Mouse (Mus musculus) ovary, postnatal 36 days (tissue): ENCODE results near the gene Gli3.
A peak's percentile ranks its signal among the peaks of the same experiment; 100 is the strongest.

Experiments used
- DNase-seq: peaks from one replicate; pipeline ENCODE4 v3.0.0; 2022; ENCODE audit warnings: low spot score, mixed read lengths

The Gli3 gene

DNA sequence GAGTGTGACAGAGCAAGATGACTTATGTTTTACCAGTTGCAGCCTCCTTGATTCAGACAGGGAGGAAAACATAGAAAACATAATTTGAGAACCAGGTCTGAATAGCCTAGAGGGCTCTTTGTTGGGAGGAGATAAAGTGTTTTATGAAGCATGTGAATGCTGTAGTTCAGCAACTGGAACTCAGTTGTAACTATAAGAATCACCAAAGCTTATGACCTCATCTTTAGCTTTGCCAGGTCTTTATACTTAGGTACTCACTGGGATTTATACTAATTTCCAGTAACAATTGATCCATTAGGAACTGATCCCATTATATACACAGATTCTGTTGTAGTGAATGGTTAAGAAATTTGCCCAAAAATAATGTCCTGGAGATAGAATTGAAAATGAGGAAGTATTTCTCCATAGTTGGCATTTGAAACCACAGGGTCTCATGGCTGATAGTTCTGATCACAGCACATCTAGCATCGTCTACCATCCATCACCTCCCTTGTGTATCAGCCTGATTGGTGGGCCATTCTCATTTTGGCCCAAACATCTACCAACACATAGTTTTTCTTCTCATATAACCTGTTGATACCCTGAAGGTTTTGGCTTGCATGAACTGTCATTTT, 259.8 kb downstream of the Gli3 start:
- DNase-seq, result no peak

DNA sequence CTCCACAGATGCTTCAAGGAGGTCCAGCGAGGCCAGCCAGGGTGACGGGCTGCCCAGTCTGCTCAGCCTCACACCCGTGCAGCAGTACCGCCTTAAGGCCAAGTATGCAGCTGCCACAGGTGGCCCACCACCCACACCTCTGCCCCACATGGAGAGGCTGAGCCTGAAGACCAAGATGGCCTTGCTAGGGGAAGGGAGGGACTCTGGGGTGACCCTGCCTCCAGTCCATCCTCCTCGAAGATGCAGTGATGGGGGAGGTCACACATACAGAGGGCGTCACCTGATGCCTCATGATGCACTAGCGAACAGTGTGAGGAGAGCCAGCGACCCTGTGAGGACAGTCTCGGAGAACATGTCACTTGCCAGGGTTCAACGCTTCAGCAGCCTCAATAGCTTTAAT, 261.7 kb downstream of the Gli3 start:
- no peak for DNase-seq

DNA sequence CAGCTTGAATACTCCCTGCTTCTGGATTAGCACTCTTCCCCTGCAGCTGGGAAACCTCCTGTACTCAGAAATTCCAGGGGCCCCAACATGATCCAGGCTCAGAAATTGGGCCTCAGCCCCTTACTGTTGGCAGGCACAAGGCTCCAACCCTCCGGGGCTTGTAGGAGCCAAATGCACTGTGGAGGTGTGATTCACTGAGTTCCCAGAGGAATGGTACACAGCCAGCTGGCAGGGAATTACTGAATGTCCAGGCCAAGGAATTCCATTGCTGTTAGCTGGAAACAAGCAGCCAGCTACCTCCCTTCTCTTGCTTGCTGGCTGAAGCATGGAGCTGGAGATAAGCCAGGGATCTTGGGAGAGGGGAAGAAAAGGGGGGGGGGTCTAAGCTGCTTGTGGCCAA, 278.7 kb downstream of the Gli3 start:
- DNase-seq, result peak; percentile 50

DNA sequence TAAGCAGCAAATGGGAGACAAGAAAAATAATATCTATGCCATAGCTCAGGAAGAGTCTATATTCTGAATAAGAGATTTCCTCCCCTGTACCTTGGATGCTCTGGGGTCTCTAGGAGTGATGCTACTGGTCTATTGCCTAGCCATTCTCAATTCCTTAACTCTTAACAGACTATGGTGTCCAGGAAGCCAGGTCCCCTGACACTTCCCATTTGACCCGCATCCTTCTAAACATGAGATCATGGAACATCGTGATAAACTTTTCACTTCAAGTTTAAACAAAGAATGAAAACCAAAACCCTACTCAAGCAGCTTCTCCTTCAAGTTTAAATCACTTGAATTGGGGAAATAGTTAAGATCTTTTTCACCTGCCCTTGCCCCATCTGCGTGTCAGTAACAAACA, 279.3 kb downstream of the Gli3 start:
- DNase-seq, result no peak

DNA sequence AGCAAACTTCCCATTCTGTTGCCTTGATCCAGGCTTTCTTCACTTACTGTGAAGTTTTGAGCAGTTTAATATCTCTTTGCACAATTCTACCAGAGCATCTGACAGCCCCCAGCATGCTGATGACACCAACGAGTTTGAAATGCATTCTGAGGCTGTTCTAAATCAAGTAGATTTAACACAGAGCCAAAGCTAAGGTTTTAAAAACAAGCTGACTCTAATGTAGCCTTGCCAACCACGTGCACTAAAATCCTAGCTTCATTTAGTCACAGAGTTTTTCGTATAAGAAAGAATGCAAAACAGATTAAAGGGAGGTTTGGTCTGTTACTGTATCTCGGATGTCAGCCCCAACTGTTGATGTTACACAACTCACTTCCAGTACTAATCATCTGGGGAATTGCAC, 279.7 kb downstream of the Gli3 start:
- DNase-seq, result no peak

DNA sequence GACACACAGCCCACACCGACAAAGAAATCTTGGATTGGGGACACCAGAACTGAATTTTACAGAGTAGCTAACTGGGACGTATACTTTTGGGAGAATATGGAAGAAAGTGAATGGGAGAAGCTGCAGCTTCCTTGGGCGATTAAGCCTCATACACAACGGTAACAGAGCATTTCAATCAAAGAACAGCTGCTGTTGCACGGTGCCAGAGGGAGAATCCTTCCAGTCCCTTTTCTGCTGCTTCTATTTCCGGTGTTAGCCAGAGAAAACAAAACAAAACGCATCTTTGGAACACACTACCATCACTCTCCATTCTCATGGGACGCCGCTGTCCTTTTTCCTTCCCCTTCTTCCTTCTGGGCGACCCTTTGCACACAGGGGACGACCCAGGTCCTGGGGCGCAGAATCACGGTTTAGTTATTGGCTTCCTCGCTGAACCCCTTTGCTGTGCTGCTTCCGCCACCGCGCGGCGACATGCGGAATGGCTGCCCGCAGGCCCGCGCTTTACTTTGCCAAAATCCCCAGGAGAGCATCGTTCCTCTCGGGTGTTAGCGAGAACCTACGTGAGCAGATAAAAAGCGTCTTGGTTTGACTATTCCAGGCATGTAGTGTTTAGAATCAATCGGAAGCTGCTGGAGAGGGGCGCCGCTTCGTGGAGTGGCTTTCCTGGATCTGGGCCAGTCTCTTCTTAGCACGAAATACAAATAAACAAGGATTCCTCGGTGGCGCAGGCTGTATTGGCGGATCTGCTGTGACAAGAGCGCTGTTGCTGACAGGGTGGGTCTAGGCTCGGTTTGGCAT, 296.0 kb downstream of the Gli3 start:
- DNase-seq, result peak; percentile 79

DNA sequence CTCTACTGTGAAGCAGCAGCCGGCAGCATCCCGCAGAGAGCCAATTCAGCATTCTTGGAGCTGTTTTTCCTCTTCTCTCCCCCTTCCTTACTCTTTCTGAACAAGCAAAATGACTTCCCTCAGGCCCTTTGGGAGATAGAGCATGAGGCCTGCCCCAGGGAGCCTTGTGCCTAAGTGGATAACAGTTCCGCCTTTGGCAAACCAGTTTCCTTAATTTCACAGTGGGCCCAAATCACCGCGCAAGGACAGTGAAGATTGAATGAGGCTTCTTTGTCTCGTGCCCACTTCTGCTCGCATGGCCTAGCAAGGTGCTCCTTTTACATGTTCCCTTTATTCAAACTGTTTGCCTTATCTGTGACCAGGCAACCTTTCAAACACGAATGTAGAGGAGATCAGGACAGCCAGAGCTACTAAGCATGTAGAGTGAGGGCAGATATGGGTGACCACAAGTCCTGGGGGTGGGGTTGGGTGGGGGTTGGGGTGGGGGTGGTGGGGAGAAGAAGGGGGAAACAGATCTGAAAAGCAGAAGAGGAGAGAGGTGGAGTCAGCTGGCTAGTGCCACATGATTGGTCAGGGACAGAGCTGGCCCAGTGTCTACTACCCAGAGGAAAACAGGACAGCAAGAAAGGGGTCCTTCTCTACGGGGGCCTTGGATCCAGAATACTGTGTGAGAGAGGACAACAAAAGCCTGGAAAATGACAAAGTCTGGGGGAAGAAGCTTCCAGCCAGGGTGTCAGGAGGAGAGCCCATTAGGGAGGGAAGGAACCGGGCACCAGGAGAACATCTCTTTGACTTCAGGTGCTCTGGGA, 296.8 kb downstream of the Gli3 start:
- no peak for DNase-seq

DNA sequence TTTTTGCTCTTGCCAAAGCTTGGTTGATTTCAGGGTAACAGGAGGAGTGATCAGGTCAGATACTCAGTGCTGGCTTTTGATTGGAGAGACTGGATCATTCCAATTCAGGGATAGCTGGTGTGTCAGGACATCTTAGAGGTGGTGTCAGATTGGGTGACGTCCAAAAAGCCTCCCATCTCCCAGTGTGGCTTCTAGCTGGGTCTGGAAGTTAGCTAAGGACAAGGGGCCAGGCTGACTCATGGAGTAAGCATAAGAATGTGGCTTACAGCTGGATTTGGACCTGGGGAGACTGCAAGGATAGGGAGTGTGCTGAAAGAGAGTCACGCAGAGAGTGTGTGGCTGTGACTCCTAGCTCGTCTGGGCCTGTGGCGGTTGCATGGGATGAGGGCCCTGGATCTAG, 299.3 kb downstream of the Gli3 start:
- DNase-seq, result no peak

DNA sequence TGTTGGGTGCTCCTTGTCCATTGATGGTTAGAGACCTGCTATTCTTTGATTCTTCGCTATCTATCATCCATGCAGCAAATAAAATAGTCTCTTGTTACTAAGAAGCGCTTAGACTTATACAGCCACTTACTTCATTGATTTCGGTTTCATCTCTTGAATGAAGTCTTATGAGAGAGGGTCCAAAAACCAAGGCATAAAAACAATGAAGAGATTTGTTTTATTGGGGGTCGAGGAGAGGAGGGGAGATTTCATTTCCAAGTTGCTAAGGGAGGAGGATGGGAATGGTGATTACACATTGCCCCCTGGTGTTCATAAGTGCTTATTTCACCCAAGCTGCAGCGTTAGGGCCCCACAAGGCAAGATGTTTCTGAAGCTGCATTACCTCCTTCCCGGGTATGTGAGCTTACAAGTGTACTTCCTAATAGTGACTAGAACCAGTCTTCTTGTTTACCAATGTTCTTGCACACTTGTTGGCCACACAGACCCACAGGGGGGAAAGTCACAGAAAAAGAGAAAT, 299.9 kb downstream of the Gli3 start:
- DNase-seq, result no peak

DNA sequence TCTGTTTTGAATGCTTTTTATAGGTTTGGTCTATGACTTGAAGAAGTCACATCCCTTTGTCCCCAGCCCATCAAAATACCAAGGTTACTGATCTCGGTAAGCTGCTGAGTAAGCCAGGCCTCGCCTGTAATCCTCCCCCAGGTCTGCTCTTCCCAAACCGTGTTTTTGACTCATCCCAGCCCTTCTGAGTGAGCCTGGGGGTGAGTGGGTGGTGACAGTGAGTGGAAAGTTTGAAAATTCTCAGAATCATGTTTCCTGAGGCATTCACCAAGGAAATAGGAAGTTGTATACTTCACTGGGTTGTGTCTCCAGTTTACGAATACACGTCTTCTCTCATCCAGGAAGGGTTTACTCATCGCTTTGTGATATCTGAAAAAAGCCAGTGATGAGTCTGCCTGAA, 314.6 kb downstream of the Gli3 start:
- DNase-seq, result no peak
